Mouse (Mus musculus): ENCODE results near the gene Hcn2.

DNA sequence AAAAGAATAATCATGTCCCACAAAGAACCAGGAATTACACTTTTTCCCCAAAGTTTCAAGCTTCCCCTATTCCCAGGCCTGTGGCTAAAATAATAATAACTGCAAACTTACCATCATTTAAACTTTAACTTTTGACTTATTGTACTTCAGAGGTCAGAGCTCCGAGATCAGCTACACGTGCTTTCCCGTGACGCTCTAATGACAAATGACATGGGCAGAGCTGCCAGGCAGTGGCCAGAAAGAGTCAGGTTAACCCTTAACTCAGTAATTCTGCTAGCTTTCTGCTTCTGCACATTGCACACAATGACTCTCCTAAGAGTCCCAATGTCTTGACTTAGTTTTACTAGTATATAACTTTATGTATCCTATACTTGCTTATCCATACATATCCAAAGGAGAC is 52.9 kb downstream of the Hcn2 start:
- TF ChIP-seq GATA1 (IDR thresholded peaks at IDR 0.05; ENCODE audit: borderline replicate concordance, low read length), result no peak
- no peak for TF ChIP-seq CTCF (IDR thresholded peaks at IDR 0.05; ENCODE audit: low read depth, low read length)
- TF ChIP-seq POLR2AphosphoS5 (IDR thresholded peaks at IDR 0.05; ENCODE audit: insufficient replicate concordance, low read depth, low read length), result no peak
